8 mouse cellular contexts compared by ENCODE assay signal in the genomic region with DNA sequence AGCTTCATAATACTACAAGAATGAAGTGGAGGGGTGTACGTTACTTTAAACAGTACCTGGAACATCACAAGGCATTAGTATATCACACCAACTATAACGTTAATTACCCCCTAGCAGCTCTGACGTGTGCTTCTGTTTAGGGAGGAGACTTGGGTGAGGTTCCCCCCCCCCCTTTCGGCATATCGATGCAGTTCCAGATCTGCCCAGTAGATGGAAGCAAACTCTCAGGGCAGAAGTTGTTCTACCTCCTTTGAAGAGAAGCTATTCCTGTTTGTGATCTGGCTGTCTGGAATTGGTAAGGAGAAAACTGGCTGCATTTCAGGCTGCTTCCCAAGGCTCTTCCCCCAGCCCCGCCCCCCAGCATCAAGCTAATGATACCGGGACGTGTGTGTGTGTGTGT. TPM values are rescaled to one million over a fixed set of nuclear protein-coding genes. Genes with fewer than 3 reads are reported as not detected.
DNase-seq lines count a peak whose midpoint lies in the region; ATAC-seq and TF ChIP-seq lines count a peak whose summit lies in the region.

No protein-coding gene starts in this region.

- no peak overlapping the region for H3K4me3 ChIP-seq in kidney, adult 2 months (ENCODE audit: insufficient read depth, low read depth, low read length)
- H3K4me3 ChIP-seq in lung, postnatal 0 days (ENCODE audit: low read depth, low read length), result no peak overlapping the region

- DNase-seq in cerebellum, adult 18-20 months, result peak; percentile 45 to 56
- no peak for DNase-seq in cerebellum, adult 11 months
- peak; percentile 84 for DNase-seq in ES-CJ7 (ENCODE audit: low read depth, low spot score)
- peak; percentile 82 to 86 for DNase-seq in cerebellum, postnatal 10 days
- peak; percentile 51 for DNase-seq in kidney, adult 2 months
- peak; percentile 92 for DNase-seq in lung, postnatal 0 days (ENCODE audit: low spot score)
- peak; percentile 13 for DNase-seq in ovary, postnatal 36 days (ENCODE audit: low spot score)

- H3K9ac ChIP-seq in lung, postnatal 0 days (replicated peaks; ENCODE audit: low read depth), result no peak overlapping the region

- ATAC-seq in granulocyte monocyte progenitor cell, adult 5-6 weeks (replicated peaks; ENCODE audit: poor library complexity, severe bottlenecking), result peak; percentile 95
- peak; percentile 70 for ATAC-seq in lung, postnatal 0 days

- no peak overlapping the region for H3K4me2 ChIP-seq in lung, postnatal 0 days (replicated peaks; ENCODE audit: low read depth, low read length)

- peak; percentile 82 for TF ChIP-seq CTCF in kidney, adult 2 months (conservative IDR thresholded peaks at IDR 0.05; ENCODE audit: insufficient read depth, insufficient read length, low read depth, low read length)
- TF ChIP-seq CTCF in lung, postnatal 0 days (IDR thresholded peaks at IDR 0.05), result peak; percentile 95

- no peaks in the 10 kb centered on the region for H3K9me3 ChIP-seq in lung, postnatal 0 days (ENCODE audit: low read length)

- no peaks in the 10 kb centered on the region for H3K36me3 ChIP-seq in kidney, adult 2 months (ENCODE audit: control insufficient read depth, insufficient read depth, low read length)
- H3K36me3 ChIP-seq in lung, postnatal 0 days (ENCODE audit: insufficient read depth, low read length), result no peaks in the 10 kb centered on the region

- no peak for TF ChIP-seq EP300 in lung, postnatal 0 days (IDR thresholded peaks at IDR 0.05)

- H3K27ac ChIP-seq in kidney, adult 2 months (ENCODE audit: insufficient read depth, low read depth, low read length), result no peak overlapping the region
- H3K27ac ChIP-seq in lung, postnatal 0 days (ENCODE audit: low read length), result no peak overlapping the region

- TF ChIP-seq POLR2A in kidney, adult 2 months (IDR thresholded peaks at IDR 0.05; ENCODE audit: low read depth, low read length), result no peak

- no peaks in the 10 kb centered on the region for H3K27me3 ChIP-seq in kidney, adult 2 months (replicated peaks; ENCODE audit: control insufficient read depth, insufficient read depth, low read length)
- H3K27me3 ChIP-seq in lung, postnatal 0 days (replicated peaks; ENCODE audit: insufficient read depth, low read length), result no peaks in the 10 kb centered on the region

- 0 out of 2 replicates have a peak, but pooled peaks cover 2% of the 10 kb centered on the region for H3K4me1 ChIP-seq in kidney, adult 2 months (ENCODE audit: control insufficient read depth, insufficient read depth, low read length)
- no peaks in the 10 kb centered on the region; the same call in 1 of the 2 replicates for H3K4me1 ChIP-seq in lung, postnatal 0 days (ENCODE audit: insufficient read depth, low read depth, low read length)

- WGBS in kidney, adult 2 months, result 3% methylated on average over 8 of the region's 8 CpGs
- WGBS in lung, postnatal 0 days, result 5% methylated on average over 7 of the region's 8 CpGs

RNA-seq across cellular contexts. Expression of a gene that starts 5.0 kb away (rescaled TPM):
- total RNA-seq in granulocyte monocyte progenitor cell, adult 5-6 weeks (2014; fragmentation: Nextera tagmentation), result not detected in 2 replicates
- not detected in 2 replicates for total RNA-seq in granulocyte monocyte progenitor cell, adult 5-6 weeks (2017)
- polyA plus RNA-seq in kidney, adult 2 months (2012; rRNA removed), result not detected in 2 replicates
- polyA plus RNA-seq in lung, postnatal 0 days (2015; fragmentation: Nextera tagmentation; extraction: Ambion mirVana), result not detected in 2 replicates

RNA-seq across cellular contexts. Expression of a gene that starts 14.8 kb away (rescaled TPM):
- total RNA-seq in granulocyte monocyte progenitor cell, adult 5-6 weeks (2014; fragmentation: Nextera tagmentation), result not detected in 2 replicates
- not detected in 2 replicates for total RNA-seq in granulocyte monocyte progenitor cell, adult 5-6 weeks (2017)
- not detected in 2 replicates for polyA plus RNA-seq in kidney, adult 2 months (2012; rRNA removed)
- not detected in 2 replicates for polyA plus RNA-seq in lung, postnatal 0 days (2015; fragmentation: Nextera tagmentation; extraction: Ambion mirVana)

RNA-seq across cellular contexts. Expression of a gene that starts 36.6 kb away (rescaled TPM):
- not detected in 2 replicates for total RNA-seq in granulocyte monocyte progenitor cell, adult 5-6 weeks (2014; fragmentation: Nextera tagmentation)
- total RNA-seq in granulocyte monocyte progenitor cell, adult 5-6 weeks (2017), result not detected in 2 replicates
- not detected in 2 replicates for polyA plus RNA-seq in kidney, adult 2 months (2012; rRNA removed)
- polyA plus RNA-seq in lung, postnatal 0 days (2015; fragmentation: Nextera tagmentation; extraction: Ambion mirVana), result not detected in 2 replicates

RNA-seq across cellular contexts. Expression of a gene that starts 37.6 kb away (rescaled TPM):
- 1.3 and 2.0 TPM in 2 replicates for total RNA-seq in granulocyte monocyte progenitor cell, adult 5-6 weeks (2014; fragmentation: Nextera tagmentation)
- 0.57 and 1.7 TPM in 2 replicates for total RNA-seq in granulocyte monocyte progenitor cell, adult 5-6 weeks (2017)
- polyA plus RNA-seq in kidney, adult 2 months (2012; rRNA removed), result 21.0 TPM in 2 replicates
- 5.8 and 6.2 TPM in 2 replicates for polyA plus RNA-seq in lung, postnatal 0 days (2015; fragmentation: Nextera tagmentation; extraction: Ambion mirVana)
